11 mouse cellular contexts compared by ENCODE assay signal in genomic region chr11:22125188-22125587, GRCm38 (mm10).
"Had no signal": no experiment of that assay in that cellular context is flagged by ENCODE, and none has a peak within 500 bp of the region (broad histone marks: within the 10 kb centered on the region; RNA-seq: fewer than 3 reads in every experiment).

No protein-coding gene starts in this region.

- DNase-seq: liver, postnatal 0 days; lung, adult 2 months; lung, postnatal 14 days; lung, postnatal 36 days; right cerebral cortex, postnatal 25 days; thymus, adult 18-20 months; thymus, postnatal 14 days; thymus, postnatal 36 days had no signal

- ATAC-seq: liver, postnatal 0 days; lung, postnatal 0 days; midbrain, embryonic 13.5 days; midbrain, embryonic 15.5 days had no signal
